In genomic region chr1:191224302-191224980, GRCm38 (mm10) we compare ENCODE assay signal across 8 mouse cellular contexts. TPM values are rescaled to one million over a fixed set of nuclear protein-coding genes. Genes with fewer than 3 reads are reported as not detected.
DNase-seq lines count a peak whose midpoint lies in the region; ATAC-seq and TF ChIP-seq lines count a peak whose summit lies in the region.

No protein-coding gene starts in this region.

- peak; percentile 87 for ATAC-seq in forebrain, embryonic 11.5 days (replicated peaks; ENCODE audit: low FRiP score)
- peak; percentile 94 for ATAC-seq in heart, postnatal 0 days (ENCODE audit: insufficient read depth, low read depth)
- ATAC-seq in liver, embryonic 16.5 days (ENCODE audit: low read depth): peak; percentile 84
- peak; percentile 89 for ATAC-seq in neural tube, embryonic 13.5 days (ENCODE audit: low read depth)

- H3K4me3 ChIP-seq in forebrain, embryonic 11.5 days (ENCODE audit: low read depth, low read length): peak overlapping the region; percentile 67
- H3K4me3 ChIP-seq in heart, postnatal 0 days (ENCODE audit: low read depth, low read length): peak overlapping the region; percentile 70
- H3K4me3 ChIP-seq in liver, embryonic 16.5 days (ENCODE audit: low read depth, low read length): peak overlapping the region; percentile 66
- H3K4me3 ChIP-seq in neural tube, embryonic 13.5 days: peak overlapping the region; percentile 81
- H3K4me3 ChIP-seq in testis, adult 2 months (ENCODE audit: control insufficient read depth, low read depth, low read length): peak overlapping the region; percentile 98

- peak; percentile 73 for TF ChIP-seq POLR2A in testis, adult 2 months (IDR thresholded peaks at IDR 0.05; ENCODE audit: control insufficient read depth, low read depth, low read length)

- no peak for TF ChIP-seq CTCF in heart, postnatal 0 days (IDR thresholded peaks at IDR 0.05; ENCODE audit: low read depth)
- 0 out of 2 replicates have a peak, but pooled peaks have one; percentile 1 for TF ChIP-seq CTCF in testis, adult 2 months (IDR thresholded peaks at IDR 0.05; ENCODE audit: control insufficient read depth, insufficient read depth, insufficient replicate concordance, low read depth, low read length)

- no peaks in the 10 kb centered on the region for H3K27me3 ChIP-seq in forebrain, embryonic 11.5 days (ENCODE audit: control insufficient read depth, insufficient read depth, low read length)
- no peaks in the 10 kb centered on the region for H3K27me3 ChIP-seq in heart, postnatal 0 days (ENCODE audit: control insufficient read depth, insufficient read depth, low read length)
- no peaks in the 10 kb centered on the region; the same call in none of the 2 replicates for H3K27me3 ChIP-seq in liver, embryonic 16.5 days (ENCODE audit: control insufficient read depth, insufficient read depth, low read depth, low read length)
- no peaks in the 10 kb centered on the region for H3K27me3 ChIP-seq in neural tube, embryonic 13.5 days
- no peaks in the 10 kb centered on the region for H3K27me3 ChIP-seq in testis, adult 2 months (ENCODE audit: control insufficient read depth, insufficient read depth, low read length)

- peak overlapping the region; percentile 69 for H3K9ac ChIP-seq in forebrain, embryonic 11.5 days (ENCODE audit: low read length)
- H3K9ac ChIP-seq in heart, postnatal 0 days (replicated peaks; ENCODE audit: low read depth, low read length): peak overlapping the region; percentile 68
- peak overlapping the region; percentile 71 for H3K9ac ChIP-seq in liver, embryonic 16.5 days (ENCODE audit: low read depth, low read length)
- H3K9ac ChIP-seq in neural tube, embryonic 13.5 days: peak overlapping the region; percentile 92

- H3K4me2 ChIP-seq in forebrain, embryonic 11.5 days (ENCODE audit: low read depth, low read length, severe bottlenecking): peak overlapping the region; percentile 99
- H3K4me2 ChIP-seq in heart, postnatal 0 days (ENCODE audit: low read depth, low read length): peak overlapping the region; percentile 84
- H3K4me2 ChIP-seq in liver, embryonic 16.5 days (ENCODE audit: low read depth, low read length): peak overlapping the region; percentile 97
- peak overlapping the region; percentile 98 for H3K4me2 ChIP-seq in neural tube, embryonic 13.5 days

- H3K36me3 ChIP-seq in forebrain, embryonic 11.5 days (ENCODE audit: control insufficient read depth, insufficient read depth, low read length): no peaks in the 10 kb centered on the region
- no peaks in the 10 kb centered on the region for H3K36me3 ChIP-seq in heart, postnatal 0 days (replicated peaks; ENCODE audit: control insufficient read depth, insufficient read depth, low read length)
- H3K36me3 ChIP-seq in liver, embryonic 16.5 days (ENCODE audit: control insufficient read depth, insufficient read depth): no peaks in the 10 kb centered on the region
- no peaks in the 10 kb centered on the region for H3K36me3 ChIP-seq in neural tube, embryonic 13.5 days
- no peaks in the 10 kb centered on the region for H3K36me3 ChIP-seq in testis, adult 2 months (ENCODE audit: control insufficient read depth, insufficient read depth, low read length)

- H3K4me1 ChIP-seq in forebrain, embryonic 11.5 days (replicated peaks; ENCODE audit: control insufficient read depth, insufficient read depth, low read length): peaks cover 9% of the 10 kb centered on the region; the same call in 1 of the 2 replicates
- H3K4me1 ChIP-seq in heart, postnatal 0 days (ENCODE audit: control insufficient read depth, insufficient read depth): peaks cover 3% of the 10 kb centered on the region; the same call in 1 of the 2 replicates
- H3K4me1 ChIP-seq in liver, embryonic 16.5 days (ENCODE audit: control insufficient read depth, low read depth, low read length): peaks cover 6% of the 10 kb centered on the region
- peaks cover 19% of the 10 kb centered on the region for H3K4me1 ChIP-seq in neural tube, embryonic 13.5 days (replicated peaks)
- H3K4me1 ChIP-seq in testis, adult 2 months (ENCODE audit: control insufficient read depth, insufficient read depth, low read length): peaks cover 11% of the 10 kb centered on the region

- peak; percentile 86 to 91 for DNase-seq in CD8-positive naive resting alpha-beta T cell, adult 2 months (ENCODE audit: low read depth in 2 of 2, low spot score in 2 of 2)
- peak; percentile 92 for DNase-seq in c-Kit-positive CD71-negative TER-119-negative erythroid progenitor cells, embryonic 14.5 days (ENCODE audit: low read depth)
- DNase-seq in forebrain, embryonic 11.5 days (ENCODE audit: low spot score): peak; percentile 96
- peak; percentile 95 for DNase-seq in heart, postnatal 0 days (ENCODE audit: low spot score)
- peak; percentile 96 to 97 for DNase-seq in kidney, postnatal 4 days

- H3K27ac ChIP-seq in forebrain, embryonic 11.5 days (ENCODE audit: low read depth, low read length): no peak overlapping the region
- H3K27ac ChIP-seq in heart, postnatal 0 days (ENCODE audit: low read depth): peak overlapping the region; percentile 91
- H3K27ac ChIP-seq in liver, embryonic 16.5 days (ENCODE audit: low read length): peak overlapping the region; percentile 75
- peak overlapping the region; percentile 76 for H3K27ac ChIP-seq in neural tube, embryonic 13.5 days (replicated peaks)
- peak overlapping the region; percentile 83 for H3K27ac ChIP-seq in testis, adult 2 months (ENCODE audit: control insufficient read depth, insufficient read depth, low read depth, low read length)

- no peaks in the 10 kb centered on the region for H3K9me3 ChIP-seq in forebrain, embryonic 11.5 days (ENCODE audit: control insufficient read depth, low read length)
- no peaks in the 10 kb centered on the region for H3K9me3 ChIP-seq in heart, postnatal 0 days (replicated peaks; ENCODE audit: control insufficient read depth, low read length)
- no peaks in the 10 kb centered on the region for H3K9me3 ChIP-seq in liver, embryonic 16.5 days (replicated peaks; ENCODE audit: control insufficient read depth, low read length)
- no peaks in the 10 kb centered on the region for H3K9me3 ChIP-seq in neural tube, embryonic 13.5 days

- TF ChIP-seq EP300 in heart, postnatal 0 days (IDR thresholded peaks at IDR 0.05; ENCODE audit: low read depth): peak; percentile 92

- WGBS in forebrain, embryonic 11.5 days: 2% methylated on average over 57 of the region's 57 CpGs
- whole genome bisulfite sequencing in heart, postnatal 0 days: under 1% methylated on average over 57 of the region's 57 CpGs
- under 1% methylated on average over 57 of the region's 57 CpGs for WGBS in liver, embryonic 16.5 days (ENCODE audit: insufficient replicate concordance)
- 2% methylated on average over 57 of the region's 57 CpGs for WGBS in neural tube, embryonic 13.5 days

RNA-seq across cellular contexts. Expression of gene Atf3, which starts 6.6 kb away (rescaled TPM):
- 2.0 and 2.4 TPM in 2 replicates for polyA plus RNA-seq in forebrain, embryonic 11.5 days (2014; fragmentation: Nextera tagmentation; extraction: Ambion mirVana)
- total RNA-seq in heart, postnatal 0 days (2014; rRNA removed; ENCODE audit: low replicate concordance): 44.1 and 54.0 TPM in 2 replicates
- polyA plus RNA-seq in heart, postnatal 0 days (2015; fragmentation: Nextera tagmentation; extraction: Ambion mirVana): 5.5 and 13.9 TPM in 2 replicates
- polyA plus RNA-seq in liver, embryonic 16.5 days (2015; fragmentation: Nextera tagmentation; extraction: Ambion mirVana): 1.5 and 1.9 TPM in 2 replicates
- 2.0 and 2.2 TPM in 2 replicates for polyA plus RNA-seq in neural tube, embryonic 13.5 days (2015; fragmentation: Nextera tagmentation; extraction: Ambion mirVana)
- 0.16 TPM in 1 of 2 replicates, not detected in the other for polyA plus RNA-seq in testis, adult 2 months (2012; rRNA removed)

RNA-seq across cellular contexts. Expression of gene Fam71a, which starts 59.8 kb away (rescaled TPM):
- polyA plus RNA-seq in forebrain, embryonic 11.5 days (2014; fragmentation: Nextera tagmentation; extraction: Ambion mirVana): not detected in 2 replicates
- total RNA-seq in heart, postnatal 0 days (2014; rRNA removed; ENCODE audit: low replicate concordance): not detected in 2 replicates
- polyA plus RNA-seq in heart, postnatal 0 days (2015; fragmentation: Nextera tagmentation; extraction: Ambion mirVana): not detected in 2 replicates
- polyA plus RNA-seq in liver, embryonic 16.5 days (2015; fragmentation: Nextera tagmentation; extraction: Ambion mirVana): not detected in 2 replicates
- polyA plus RNA-seq in neural tube, embryonic 13.5 days (2015; fragmentation: Nextera tagmentation; extraction: Ambion mirVana): not detected in 2 replicates
- 80.7 and 82.4 TPM in 2 replicates for polyA plus RNA-seq in testis, adult 2 months (2012; rRNA removed)

Comparison
In these comparisons a context has a peak if more than half of its experiments do, and no peak if none do; other contexts are left out.
1. RNA of gene Fam71a, which starts 59.8 kb away (polyA plus RNA-seq): 80.7 to 82.4 TPM in testis, adult 2 months; not detected in forebrain, embryonic 11.5 days, not detected in heart, postnatal 0 days, not detected in liver, embryonic 16.5 days and not detected in neural tube, embryonic 13.5 days; every median in the first group is over 10 times any median in the second.
2. Peak in every context shown above with its lines, with median percentiles within 50 percentile points of each other: DNase-seq, ATAC-seq, H3K4me2 ChIP-seq, H3K4me3 ChIP-seq and H3K9ac ChIP-seq.